Mouse (Mus musculus): ENCODE measurements around the gene Mrtfa. TPM values are rescaled to one million over a fixed set of nuclear protein-coding genes. Genes with fewer than 3 reads are reported as not detected.
A peak's percentile ranks its signal among the peaks of the same experiment; 100 is the strongest.

Mrtfa gene
- polyA plus RNA-seq, 1 experiment = 2.7 TPM

DNA sequence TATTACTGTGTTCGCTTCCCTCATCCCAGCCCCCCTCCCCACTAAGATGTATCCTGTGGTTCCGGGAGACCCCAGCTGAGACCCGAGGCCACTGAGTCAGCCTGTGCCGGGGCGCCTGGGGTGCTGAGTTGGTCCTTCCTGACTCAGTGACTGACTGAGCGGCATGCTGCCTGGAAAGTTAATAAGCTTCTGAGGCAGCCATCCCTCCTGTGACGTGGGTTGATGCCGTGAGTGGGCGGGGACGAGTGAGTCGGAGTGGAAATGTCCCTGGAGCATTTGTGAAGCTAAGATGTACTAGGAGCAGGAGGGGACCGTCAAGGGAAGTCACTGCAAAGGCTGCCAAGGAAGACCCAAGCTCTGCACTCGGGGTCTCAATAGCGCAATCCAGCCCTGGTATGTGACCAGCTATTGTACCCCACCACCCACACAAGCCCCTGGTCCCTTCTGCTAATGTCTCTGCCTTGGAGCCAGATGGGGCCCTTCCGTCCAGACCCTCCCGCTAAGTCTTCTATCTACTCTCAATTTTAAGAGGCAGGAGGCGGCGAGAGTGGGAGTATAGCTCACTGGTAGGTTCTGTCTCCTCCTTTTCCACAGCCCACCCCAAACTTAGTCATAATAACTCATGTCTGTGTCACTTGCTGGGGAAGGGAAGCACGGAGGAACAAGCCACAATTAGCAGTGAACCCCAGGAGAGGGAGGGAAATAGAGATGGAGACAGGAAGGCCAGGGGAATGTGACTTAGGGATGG, 26.5 kb upstream of the Mrtfa start:
- H3K4me1 ChIP-seq (ENCODE audit: control insufficient read depth, insufficient read depth, insufficient read length, low read length) = no peaks in the 10 kb centered on the region
- no peak overlapping the region for H3K27ac ChIP-seq (replicated peaks; ENCODE audit: low read depth, low read length)
- no peak overlapping the region for H3K4me3 ChIP-seq (ENCODE audit: insufficient read depth, low read depth, low read length)

DNA sequence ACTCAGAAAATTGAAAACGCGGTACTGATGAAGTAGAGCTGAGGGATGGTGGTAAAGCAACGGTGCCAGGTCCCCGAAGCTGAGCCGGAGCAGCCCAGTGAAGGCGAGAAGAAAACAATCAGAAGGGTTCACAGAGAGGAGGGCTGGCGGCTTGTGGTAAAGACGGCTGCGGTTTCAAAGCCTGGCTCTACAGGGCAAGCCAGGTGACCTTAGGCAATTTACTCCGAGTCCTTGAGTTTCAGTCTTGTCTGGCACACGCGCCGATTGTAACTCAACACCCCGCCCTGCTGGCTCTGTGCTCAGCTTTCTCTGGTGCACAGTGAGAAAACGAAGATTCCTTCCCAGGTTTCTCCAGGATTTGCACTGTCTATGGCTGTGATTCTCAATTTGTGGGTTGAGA, 22.4 kb upstream of the Mrtfa start:
- H3K4me1 ChIP-seq (ENCODE audit: control insufficient read depth, insufficient read depth, insufficient read length, low read length) = no peaks in the 10 kb centered on the region
- peak overlapping the region; percentile 29; the same call in 1 of the 2 replicates for H3K4me3 ChIP-seq (ENCODE audit: insufficient read depth, low read depth, low read length)
- no peak overlapping the region for H3K27ac ChIP-seq (replicated peaks; ENCODE audit: low read depth, low read length)

DNA sequence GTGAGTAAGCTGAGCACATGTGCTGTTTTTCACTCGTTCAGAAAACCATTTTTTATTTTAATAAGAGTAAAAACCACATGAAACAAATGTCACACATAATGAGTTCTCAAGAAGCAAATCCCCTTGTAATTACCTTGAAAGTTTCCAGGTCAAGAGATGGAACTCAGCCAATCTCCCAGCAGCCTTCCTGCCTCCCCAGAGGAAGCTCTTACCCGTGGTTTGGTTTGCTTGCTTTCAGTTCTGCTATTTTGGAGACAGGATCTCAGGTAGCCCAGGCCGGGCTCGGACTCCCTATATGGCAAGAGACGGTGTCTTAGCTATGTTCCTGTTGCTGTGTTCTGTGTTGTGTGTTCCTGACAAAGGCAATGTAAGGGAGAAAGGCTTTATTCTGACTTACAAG, 19.9 kb upstream of the Mrtfa start:
- Histone ChIP-seq H3K4me3 (ENCODE audit: insufficient read depth, low read depth, low read length) (peak overlapping the region; percentile 9; the same call in 1 of the 2 replicates), H3K4me1 (ENCODE audit: control insufficient read depth, insufficient read depth, insufficient read length, low read length) (no peaks in the 10 kb centered on the region), H3K27ac (replicated peaks; ENCODE audit: low read depth, low read length) (no peak overlapping the region)

DNA sequence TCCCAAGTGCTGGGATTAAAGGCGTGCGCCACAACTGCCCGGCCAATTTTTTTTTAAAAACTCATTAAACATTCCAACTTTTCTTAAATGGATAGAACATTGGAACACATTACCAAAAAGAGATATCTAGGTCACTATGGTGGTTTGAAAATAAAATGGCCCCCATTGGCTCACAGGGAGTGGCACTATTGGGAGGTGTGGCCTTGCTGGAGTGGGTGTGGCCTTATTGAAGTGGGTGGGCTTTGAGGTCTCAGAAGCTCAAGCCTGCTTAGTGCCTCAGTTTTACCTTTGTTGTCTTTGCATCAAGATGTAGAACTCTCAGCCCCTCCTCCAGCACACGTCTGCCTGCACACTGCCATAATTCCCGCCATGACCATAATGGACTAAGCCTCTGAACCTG, 11.9 kb upstream of the Mrtfa start:
- Histone ChIP-seq H3K4me1 (ENCODE audit: control insufficient read depth, insufficient read depth, insufficient read length, low read length) (no peaks in the 10 kb centered on the region), H3K27ac (replicated peaks; ENCODE audit: low read depth, low read length) (no peak overlapping the region), H3K4me3 (ENCODE audit: insufficient read depth, low read depth, low read length) (no peak overlapping the region)

DNA sequence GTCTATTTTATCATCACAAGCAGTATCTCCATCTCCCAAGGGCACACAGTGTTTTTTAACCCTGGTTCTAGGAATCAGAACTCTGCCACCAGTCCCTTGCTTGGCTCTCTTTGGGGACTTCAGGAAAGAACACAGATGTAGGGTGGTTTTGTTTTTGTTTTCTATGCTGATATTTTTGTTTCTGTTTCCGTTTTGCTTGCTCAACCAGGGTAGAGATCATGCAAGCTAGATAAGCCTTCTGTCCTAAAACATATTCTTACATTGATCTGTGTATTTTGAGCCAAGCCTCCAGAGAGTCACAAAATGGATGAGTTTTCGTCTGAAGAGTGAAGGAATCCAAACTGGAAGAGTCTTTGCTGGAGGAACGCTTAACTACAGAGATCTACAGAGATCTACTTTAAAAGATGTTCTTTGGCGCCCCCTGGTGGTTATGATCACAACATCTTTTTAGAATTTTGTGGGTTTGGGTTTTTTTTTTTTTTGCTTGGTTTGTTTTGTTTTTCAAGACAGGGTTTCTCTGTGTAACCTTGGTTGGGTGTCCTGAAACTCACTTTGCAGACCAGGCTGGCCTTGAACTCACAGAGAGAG, 8.9 kb upstream of the Mrtfa start:
- peak overlapping the region; percentile 22; the same call in 1 of the 2 replicates for H3K4me3 ChIP-seq (ENCODE audit: insufficient read depth, low read depth, low read length)
- no peaks in the 10 kb centered on the region for H3K4me1 ChIP-seq (ENCODE audit: control insufficient read depth, insufficient read depth, insufficient read length, low read length)
- H3K27ac ChIP-seq (replicated peaks; ENCODE audit: low read depth, low read length) = no peak overlapping the region

DNA sequence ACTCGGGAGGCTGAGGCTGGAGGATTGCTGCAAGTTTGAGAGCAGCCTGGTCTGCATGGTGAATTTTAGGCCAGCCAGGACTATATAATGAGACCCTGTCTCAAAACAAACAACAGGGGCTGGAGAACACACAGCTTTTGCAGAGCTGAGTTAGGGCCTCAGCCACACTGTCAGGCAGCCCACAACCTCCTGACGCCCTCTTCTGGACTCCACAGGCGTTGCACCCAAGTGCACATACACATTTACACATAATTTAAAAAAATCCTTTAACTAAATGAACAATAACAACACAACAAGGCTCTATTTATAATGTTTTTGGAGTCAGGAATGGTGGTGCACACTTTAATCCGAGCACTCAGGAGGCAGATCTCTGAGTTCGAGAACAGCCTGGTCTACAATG, 7.9 kb upstream of the Mrtfa start:
- Histone ChIP-seq H3K4me1 (ENCODE audit: control insufficient read depth, insufficient read depth, insufficient read length, low read length) (no peaks in the 10 kb centered on the region), H3K27ac (replicated peaks; ENCODE audit: low read depth, low read length) (no peak overlapping the region), H3K4me3 (ENCODE audit: insufficient read depth, low read depth, low read length) (no peak overlapping the region)

DNA sequence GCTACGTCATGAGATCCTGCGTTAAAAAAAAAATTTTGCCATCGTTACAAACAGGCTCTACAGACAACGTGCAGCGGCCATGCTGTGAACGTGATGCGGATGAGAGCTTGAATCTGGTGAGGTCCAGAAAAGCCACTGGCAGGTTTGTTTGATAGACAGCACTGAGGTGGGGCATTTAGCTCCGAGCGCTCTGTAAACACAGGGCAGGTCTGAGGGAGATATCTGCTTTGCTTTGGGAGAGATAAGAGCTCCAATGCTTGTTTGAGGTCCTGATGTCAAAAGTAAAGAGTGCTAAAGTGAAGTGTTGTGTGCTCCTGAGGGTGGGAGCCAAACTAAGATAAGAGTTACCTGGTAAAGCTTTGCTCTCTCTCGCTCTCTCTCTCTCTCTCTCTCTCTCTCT, 6.6 kb upstream of the Mrtfa start:
- H3K4me3 ChIP-seq (ENCODE audit: insufficient read depth, low read depth, low read length) = no peak overlapping the region
- H3K27ac ChIP-seq (replicated peaks; ENCODE audit: low read depth, low read length) = no peak overlapping the region
- H3K4me1 ChIP-seq (ENCODE audit: control insufficient read depth, insufficient read depth, insufficient read length, low read length) = no peaks in the 10 kb centered on the region

DNA sequence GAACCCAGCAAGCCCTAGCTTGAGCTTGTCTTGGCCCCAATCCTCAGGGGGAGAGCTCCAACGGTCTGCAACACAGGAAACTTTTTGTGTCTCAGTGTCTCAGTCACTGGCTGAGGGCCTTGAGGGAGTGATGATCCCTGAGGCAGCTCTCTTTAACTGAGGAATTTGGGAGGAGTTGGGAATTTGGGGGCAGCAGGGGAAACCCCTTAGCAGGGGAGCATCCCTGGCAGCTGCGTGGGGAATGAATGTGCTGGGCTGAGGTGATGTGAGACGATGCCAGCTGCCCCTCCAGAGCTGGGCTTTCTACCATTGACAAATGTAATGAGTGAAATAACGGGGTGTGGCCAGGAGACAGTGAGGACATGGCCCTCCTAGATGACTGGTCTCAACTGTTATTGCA, 4.9 kb upstream of the Mrtfa start:
- H3K27ac ChIP-seq (replicated peaks; ENCODE audit: low read depth, low read length) = no peak overlapping the region
- no peak overlapping the region for H3K4me3 ChIP-seq (ENCODE audit: insufficient read depth, low read depth, low read length)
- H3K4me1 ChIP-seq (ENCODE audit: control insufficient read depth, insufficient read depth, insufficient read length, low read length) = no peaks in the 10 kb centered on the region

DNA sequence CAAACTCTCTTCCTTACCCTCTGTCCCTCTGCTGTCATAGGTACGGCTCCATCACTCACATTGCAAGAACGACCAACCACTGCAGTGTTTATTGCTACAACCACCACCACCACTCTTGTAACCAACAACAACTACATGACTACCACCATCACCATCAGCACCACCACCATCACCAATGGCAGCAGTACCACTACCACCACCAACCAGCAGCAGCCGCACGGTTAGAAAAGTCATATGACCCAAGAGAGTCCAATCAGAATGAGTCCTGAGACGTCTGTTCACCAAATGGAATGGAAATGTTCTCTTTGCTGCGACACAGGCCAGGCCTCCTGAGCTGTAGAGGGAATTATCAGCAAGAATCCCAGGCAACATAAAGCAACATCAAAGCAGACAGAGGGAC, 4.2 kb upstream of the Mrtfa start:
- Histone ChIP-seq H3K27ac (replicated peaks; ENCODE audit: low read depth, low read length) (no peak overlapping the region), H3K4me3 (ENCODE audit: insufficient read depth, low read depth, low read length) (no peak overlapping the region), H3K4me1 (ENCODE audit: control insufficient read depth, insufficient read depth, insufficient read length, low read length) (no peaks in the 10 kb centered on the region)

DNA sequence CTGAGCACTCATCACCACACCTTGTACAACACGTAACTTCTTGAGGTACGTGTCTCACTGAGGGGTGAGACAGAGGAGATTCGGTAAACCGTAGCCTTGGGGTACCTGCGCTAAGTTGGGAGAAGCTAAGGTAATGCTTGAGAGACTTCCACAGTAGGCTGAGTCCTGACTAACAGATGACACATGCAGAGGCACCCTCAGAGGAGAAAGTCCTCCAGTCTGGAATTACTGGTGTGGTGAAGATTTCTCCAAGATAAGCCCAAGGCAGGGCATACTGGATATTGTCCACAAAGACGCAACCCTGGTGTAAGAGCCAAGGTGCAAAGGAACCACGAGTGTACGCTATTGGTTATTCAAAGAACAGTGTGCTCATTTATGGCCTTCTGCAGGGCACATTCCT, 2.3 kb upstream of the Mrtfa start:
- H3K27ac ChIP-seq (replicated peaks; ENCODE audit: low read depth, low read length) = no peak overlapping the region
- H3K4me3 ChIP-seq (ENCODE audit: insufficient read depth, low read depth, low read length) = no peak overlapping the region
- H3K4me1 ChIP-seq (ENCODE audit: control insufficient read depth, insufficient read depth, insufficient read length, low read length) = 0 out of 2 replicates have a peak, but pooled peaks cover 2% of the 10 kb centered on the region

DNA sequence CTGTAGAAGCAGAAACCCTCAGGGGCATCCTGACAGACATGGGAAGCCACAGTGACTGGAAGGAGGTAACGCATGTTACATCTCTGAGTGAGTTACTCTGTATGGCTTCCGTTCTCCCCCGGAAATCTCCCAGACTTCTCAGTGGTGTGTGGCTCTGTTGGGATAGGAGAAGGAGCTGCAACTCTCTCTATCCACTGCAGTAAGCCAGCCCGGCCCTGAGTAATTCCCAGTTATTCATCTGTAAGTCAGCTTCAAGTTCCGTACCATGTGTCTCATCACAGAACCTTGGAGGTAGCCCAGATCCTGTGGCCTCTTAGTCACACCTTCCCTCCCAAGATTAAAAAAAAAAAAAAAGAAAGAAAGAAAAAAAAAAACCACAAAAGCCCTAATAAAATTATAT, 1.8 kb upstream of the Mrtfa start:
- Histone ChIP-seq H3K4me3 (ENCODE audit: insufficient read depth, low read depth, low read length) (no peak overlapping the region), H3K4me1 (ENCODE audit: control insufficient read depth, insufficient read depth, insufficient read length, low read length) (0 out of 2 replicates have a peak, but pooled peaks cover 2% of the 10 kb centered on the region), H3K27ac (replicated peaks; ENCODE audit: low read depth, low read length) (no peak overlapping the region)

DNA sequence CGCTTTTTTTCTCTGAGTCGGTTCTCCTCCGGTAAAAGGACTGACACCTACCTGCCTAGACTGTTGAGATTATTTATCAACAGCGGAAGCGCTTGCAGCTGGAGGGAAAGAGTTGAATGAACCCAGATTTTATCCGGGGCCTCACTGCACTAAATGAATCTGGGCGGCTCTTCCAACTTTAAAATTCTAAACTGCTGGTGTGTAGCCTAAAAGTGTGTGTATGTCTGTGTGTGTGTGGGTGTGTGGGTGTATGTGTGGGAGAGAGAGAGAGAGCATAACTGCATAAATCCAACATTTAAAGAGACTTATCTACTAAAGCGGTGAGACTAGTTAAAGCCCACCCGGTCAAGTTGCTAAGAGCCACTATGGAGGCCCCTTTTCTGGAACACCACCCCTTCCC, 746 bp upstream of the Mrtfa start:
- H3K4me1 ChIP-seq (ENCODE audit: control insufficient read depth, insufficient read depth, insufficient read length, low read length) = 0 out of 2 replicates have a peak, but pooled peaks cover 2% of the 10 kb centered on the region

DNA sequence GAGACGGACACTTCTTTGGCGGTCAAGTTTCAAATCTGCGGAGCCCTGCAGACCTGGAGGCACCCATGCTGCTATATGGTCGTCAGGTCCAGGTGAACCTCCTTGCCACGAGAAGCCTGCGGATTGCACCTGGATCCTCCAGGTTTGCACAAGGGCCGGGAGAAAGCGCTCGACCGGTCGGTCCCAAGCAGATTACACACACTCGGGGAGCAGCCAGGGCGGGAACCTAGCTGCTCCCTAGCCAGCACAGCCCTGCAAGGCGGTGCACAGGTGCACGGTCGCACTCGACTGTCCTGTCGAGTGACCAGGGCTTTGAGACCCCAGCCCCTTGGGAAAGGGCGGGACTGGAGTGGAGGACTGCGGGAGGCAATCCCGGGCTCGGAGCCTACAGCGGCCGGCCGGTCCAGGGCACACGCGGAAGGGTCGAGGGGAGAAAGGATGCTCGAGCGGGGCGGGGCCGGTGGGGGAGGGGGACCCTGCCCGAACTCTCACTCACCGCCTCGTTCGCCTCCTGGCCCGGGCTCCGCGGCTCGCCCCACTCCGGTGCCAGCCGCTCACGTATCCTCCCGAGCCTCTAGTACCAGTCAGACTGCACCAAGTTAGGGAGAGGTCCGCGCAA, 437 bp downstream of the Mrtfa start:
- H3K27ac ChIP-seq (replicated peaks; ENCODE audit: low read depth, low read length) = no peak overlapping the region
- H3K4me1 ChIP-seq (ENCODE audit: control insufficient read depth, insufficient read depth, insufficient read length, low read length) = 0 out of 2 replicates have a peak, but pooled peaks cover 2% of the 10 kb centered on the region
- H3K4me3 ChIP-seq (ENCODE audit: insufficient read depth, low read depth, low read length) = peak overlapping the region; percentile 70

More for the DNA sequence above, 746 bp upstream of the Mrtfa start:
- Histone ChIP-seq H3K4me3 (ENCODE audit: insufficient read depth, low read depth, low read length) (peak overlapping the region; percentile 77), H3K27ac (replicated peaks; ENCODE audit: low read depth, low read length) (peak overlapping the region; percentile 83)

DNA sequence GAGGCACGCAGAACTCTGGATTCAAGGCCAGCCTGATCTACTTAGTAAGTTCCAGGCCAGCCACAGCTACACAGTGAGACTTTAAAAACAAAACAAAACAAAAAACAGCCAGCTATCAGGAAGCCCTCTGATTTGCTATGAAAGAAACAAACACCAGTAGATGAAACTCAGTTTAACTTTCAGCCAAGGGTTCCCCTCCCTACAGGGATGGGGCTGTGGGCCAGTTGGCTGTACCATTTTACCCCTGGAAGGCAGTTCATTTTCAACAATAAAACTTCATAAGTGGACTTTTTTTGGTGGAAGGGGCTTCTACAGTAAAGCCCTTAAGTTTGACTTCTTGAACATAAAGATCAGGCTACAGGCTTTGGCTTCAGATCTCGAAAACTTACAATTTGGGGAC, 1.5 kb downstream of the Mrtfa start:
- H3K27ac ChIP-seq (replicated peaks; ENCODE audit: low read depth, low read length) = no peak overlapping the region
- H3K4me1 ChIP-seq (ENCODE audit: control insufficient read depth, insufficient read depth, insufficient read length, low read length) = 0 out of 2 replicates have a peak, but pooled peaks cover 2% of the 10 kb centered on the region
- no peak overlapping the region for H3K4me3 ChIP-seq (ENCODE audit: insufficient read depth, low read depth, low read length)

DNA sequence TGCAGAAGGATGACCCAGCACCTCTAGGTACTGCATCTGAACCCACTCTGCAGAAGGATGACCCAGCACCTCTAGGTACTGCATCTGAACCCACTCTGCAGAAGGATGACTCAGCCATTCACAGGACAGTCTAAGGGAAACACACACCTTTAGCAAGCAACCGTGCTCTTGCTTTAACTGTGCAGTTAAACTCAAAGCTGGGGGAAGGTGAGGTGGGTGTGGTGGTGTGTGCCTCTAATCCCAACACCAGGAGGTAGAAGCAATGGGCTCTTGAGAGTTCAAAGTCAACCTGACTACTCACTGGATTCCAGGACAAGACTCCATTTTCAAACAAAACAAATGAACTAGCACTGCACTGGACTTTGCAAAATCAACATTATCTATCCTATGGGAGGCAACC, 5.6 kb downstream of the Mrtfa start:
- H3K4me1 ChIP-seq (ENCODE audit: control insufficient read depth, insufficient read depth, insufficient read length, low read length) = peaks cover 4% of the 10 kb centered on the region; the same call in 1 of the 2 replicates

More for the DNA sequence above, 5.6 kb downstream of the Mrtfa start:
- no peak overlapping the region for H3K4me3 ChIP-seq (ENCODE audit: insufficient read depth, low read depth, low read length)
- no peak overlapping the region for H3K27ac ChIP-seq (replicated peaks; ENCODE audit: low read depth, low read length)

Data from brown adipose tissue, adult 24 weeks (tissue).